Mouse (Mus musculus): Measurements from ENCODE around the gene Pcyt2.

DNA sequence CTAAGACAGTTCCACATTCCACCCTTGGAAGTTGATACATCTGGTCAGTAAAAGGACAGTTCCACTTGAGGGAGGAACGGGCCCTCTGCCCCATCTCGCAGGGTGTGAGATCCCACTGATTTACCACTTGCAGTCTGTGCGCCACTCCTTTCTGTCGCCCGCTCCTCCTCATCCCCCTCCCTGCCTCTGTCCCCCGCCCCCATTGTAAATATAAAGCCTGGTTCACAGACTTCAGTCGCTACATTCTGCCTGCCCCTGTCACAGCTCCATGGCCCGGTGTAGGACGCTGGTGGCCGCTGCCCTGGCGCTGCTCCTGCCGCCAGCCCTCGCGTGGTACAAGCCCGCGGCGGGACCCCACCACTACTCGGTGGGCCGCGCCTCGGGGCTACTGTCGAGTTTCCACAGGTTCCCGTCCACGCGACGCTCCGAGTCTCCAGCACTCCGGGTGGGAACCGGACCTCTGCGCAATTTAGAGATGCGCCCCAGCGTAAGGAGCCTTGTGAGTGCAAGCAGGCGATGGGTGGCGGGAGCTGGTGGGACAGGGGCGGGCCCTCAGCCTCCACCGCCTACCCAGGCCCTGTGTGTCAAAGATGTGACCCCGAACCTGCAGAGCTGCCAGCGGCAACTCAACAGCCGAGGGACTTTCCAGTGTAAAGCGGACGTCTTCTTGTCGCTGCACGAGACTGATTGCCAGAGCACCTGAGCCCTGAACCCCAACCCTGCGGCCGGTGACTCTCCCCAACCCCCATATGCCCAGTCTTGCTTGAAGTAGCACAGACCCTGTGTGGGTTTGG, 9.3 kb downstream of the Pcyt2 start, which contains the start of gene Npb:
- TF ChIP-seq CTCF (IDR thresholded peaks at IDR 0.05) (no peak), POLR2A (IDR thresholded peaks at IDR 0.05; ENCODE audit: insufficient read depth, low read depth, low read length) (no peak)

All from heart, adult 2 months (tissue).